Mouse (Mus musculus) intestine, embryonic 16.5 days (tissue): ENCODE measurements around the gene Fgfr2. TPM values are rescaled to one million over a fixed set of nuclear protein-coding genes. Genes with fewer than 3 reads are reported as not detected.

ENCODE experiments used
- ATAC-seq: fragments of 200-750 bp; cut with Nextera tagmentation; 2 replicates; pipeline ENCODE4 v1.8.0; 2017; ENCODE audit warnings: moderate TSS enrichment, moderate library complexity
- H3K27ac ChIP-seq: fragments of 300-500 bp; sonication (generic); 2 replicates; pipeline ENCODE4 v1.5.1; 2014; ENCODE audit warnings: mild to moderate bottlenecking, low read length
- H3K27me3 ChIP-seq: fragments of 300-500 bp; sonication (generic); replicated peaks from 2 replicates; pipeline ENCODE4 v1.6.1; 2014; ENCODE audit warnings: low read length, control low read depth, mixed read lengths; ENCODE audit not compliant: control insufficient read depth, insufficient read depth
- H3K36me3 ChIP-seq: fragments of 300-500 bp; sonication (generic); 2 replicates; pipeline ENCODE4 v1.6.1; 2014; ENCODE audit warnings: low read length, control low read depth; ENCODE audit not compliant: control insufficient read depth, insufficient read depth
- H3K4me1 ChIP-seq: fragments of 300-500 bp; sonication (generic); 2 replicates; pipeline ENCODE4 v1.6.1; 2014; ENCODE audit warnings: low read length, control low read depth, mixed read lengths; ENCODE audit not compliant: control insufficient read depth, insufficient read depth
- H3K4me2 ChIP-seq: fragments of 300-500 bp; sonication (generic); 2 replicates; pipeline ENCODE4 v1.6.1; 2014; ENCODE audit warnings: low read depth, low read length, control low read depth
- H3K4me3 ChIP-seq: fragments of 300-500 bp; sonication (generic); 2 replicates; pipeline ENCODE4 v1.5.1; 2014; ENCODE audit warnings: mild to moderate bottlenecking, low read length
- H3K9ac ChIP-seq: fragments of 300-500 bp; sonication (generic); 2 replicates; pipeline ENCODE4 v1.6.1; 2014; ENCODE audit warnings: low read depth, low read length
- H3K9me3 ChIP-seq: fragments of 300-500 bp; sonication (generic); 2 replicates; pipeline ENCODE4 v1.6.1; 2016; ENCODE audit warnings: low read length, control low read depth; ENCODE audit not compliant: control insufficient read depth
- WGBS: fragments of 180-500 bp; shearing (Covaris S2); extraction: QIAGEN DNeasy Blood & Tissue Kit; methylation state at CpG from one replicate; pipeline ENCODE4 v1.1.7; 2014; 5-methylcytosine and 5-hydroxymethylcytosine counted together
- polyA plus RNA-seq: library from polyadenylated mRNA; unstranded; fragments of >200 nt; fragmentation: Nextera tagmentation; extraction: Ambion mirVana; gene quantifications from 2 replicates; pipeline ENCODE4 v1.2.1, GENCODE M21; 2015

Gene Fgfr2
- polyA plus RNA-seq, 1 experiment from 2014 or later: 47.3 TPM

GRCm38 (mm10) chr7:131937611-131938010, 1185.5 kb downstream of the Fgfr2 start:
- H3K4me1 ChIP-seq: no peaks in the 10 kb centered on the region
- no peaks in the 10 kb centered on the region for H3K27me3 ChIP-seq
- H3K9ac ChIP-seq: no peak overlapping the region
- H3K36me3 ChIP-seq: no peaks in the 10 kb centered on the region
- H3K27ac ChIP-seq: no peak overlapping the region
- no peak for ATAC-seq
- no peak overlapping the region for H3K4me3 ChIP-seq
- H3K4me2 ChIP-seq: no peak overlapping the region
- H3K9me3 ChIP-seq: no peaks in the 10 kb centered on the region
- 80% methylated on average over 3 of the region's 3 CpGs for WGBS

GRCm38 (mm10) chr7:131927288-131928050, 1195.7 kb downstream of the Fgfr2 start:
- H3K4me1 ChIP-seq: no peaks in the 10 kb centered on the region

GRCm38 (mm10) chr7:131917384-131917783, 1205.8 kb downstream of the Fgfr2 start:
- H3K4me3 ChIP-seq: no peak overlapping the region
- H3K27ac ChIP-seq: no peak overlapping the region
- no peak overlapping the region for H3K4me2 ChIP-seq
- no peaks in the 10 kb centered on the region for H3K4me1 ChIP-seq
- ATAC-seq: no peak
- H3K9me3 ChIP-seq: no peaks in the 10 kb centered on the region
- no peak overlapping the region for H3K9ac ChIP-seq
- no peaks in the 10 kb centered on the region for H3K36me3 ChIP-seq
- no peaks in the 10 kb centered on the region for H3K27me3 ChIP-seq
- WGBS: 36% methylated on average over 7 of the region's 7 CpGs

More at GRCm38 (mm10) chr7:131927288-131928050, 1195.7 kb downstream of the Fgfr2 start:
- Histone ChIP-seq H3K9ac (no peak overlapping the region), H3K9me3 (no peaks in the 10 kb centered on the region), H3K27ac (no peak overlapping the region), H3K4me2 (no peak overlapping the region), H3K4me3 (no peak overlapping the region), H3K36me3 (no peaks in the 10 kb centered on the region), H3K27me3 (no peaks in the 10 kb centered on the region)
- 40% methylated on average over 9 of the region's 9 CpGs for WGBS
- no peak for ATAC-seq

- WGBS: 36% methylated on average over 4 of the region's 4 CpGs
- no peak for ATAC-seq
- no peaks in the 10 kb centered on the region for H3K27me3 ChIP-seq
- H3K4me3 ChIP-seq: no peak overlapping the region
- no peak overlapping the region for H3K27ac ChIP-seq
- H3K4me1 ChIP-seq: no peaks in the 10 kb centered on the region
- no peak overlapping the region for H3K9ac ChIP-seq
- H3K36me3 ChIP-seq: no peaks in the 10 kb centered on the region
- H3K4me2 ChIP-seq: no peak overlapping the region
- H3K9me3 ChIP-seq: no peaks in the 10 kb centered on the region
Observed at GRCm38 (mm10) chr7:131909611-131910010, 1213.5 kb downstream of the Fgfr2 start.

GRCm38 (mm10) chr7:131906499-131907190, 1216.5 kb downstream of the Fgfr2 start:
- Histone ChIP-seq H3K9ac (no peak overlapping the region), H3K27ac (no peak overlapping the region), H3K9me3 (no peaks in the 10 kb centered on the region), H3K4me1 (no peaks in the 10 kb centered on the region), H3K4me3 (no peak overlapping the region), H3K27me3 (no peaks in the 10 kb centered on the region), H3K36me3 (no peaks in the 10 kb centered on the region), H3K4me2 (no peak overlapping the region)
- 80% methylated on average over 10 of the region's 10 CpGs for WGBS
- ATAC-seq: no peak

GRCm38 (mm10) chr7:131899356-131899755, 1223.8 kb downstream of the Fgfr2 start:
- H3K4me1 ChIP-seq: no peaks in the 10 kb centered on the region
- H3K4me3 ChIP-seq: no peak overlapping the region
- no peaks in the 10 kb centered on the region; the same call in 1 of the 2 replicates for H3K27me3 ChIP-seq
- no peaks in the 10 kb centered on the region for H3K36me3 ChIP-seq
- H3K9ac ChIP-seq: no peak overlapping the region
- 0 out of 2 replicates have a peak, but pooled peaks cover 7% of the 10 kb centered on the region for H3K9me3 ChIP-seq
- no peak overlapping the region for H3K4me2 ChIP-seq
- WGBS: 5% methylated on average over 2 of the region's 2 CpGs
- no peak overlapping the region for H3K27ac ChIP-seq
- ATAC-seq: no peak

GRCm38 (mm10) chr7:131897282-131897681, 1225.9 kb downstream of the Fgfr2 start:
- WGBS: 15% methylated on average over 4 of the region's 4 CpGs
- H3K27ac ChIP-seq: no peak overlapping the region
- no peak overlapping the region for H3K4me3 ChIP-seq
- no peak overlapping the region for H3K9ac ChIP-seq
- no peaks in the 10 kb centered on the region for H3K36me3 ChIP-seq
- no peak overlapping the region for H3K4me2 ChIP-seq
- no peaks in the 10 kb centered on the region for H3K4me1 ChIP-seq
- ATAC-seq: no peak
- no peaks in the 10 kb centered on the region; the same call in 1 of the 2 replicates for H3K27me3 ChIP-seq
- 0 out of 2 replicates have a peak, but pooled peaks cover 7% of the 10 kb centered on the region for H3K9me3 ChIP-seq

GRCm38 (mm10) chr7:131882824-131883223, 1240.3 kb downstream of the Fgfr2 start:
- no peak overlapping the region for H3K4me3 ChIP-seq
- H3K36me3 ChIP-seq: no peaks in the 10 kb centered on the region
- H3K27me3 ChIP-seq: no peaks in the 10 kb centered on the region
- no peaks in the 10 kb centered on the region for H3K9me3 ChIP-seq
- no peak overlapping the region for H3K27ac ChIP-seq
- 63% methylated on average over 6 of the region's 6 CpGs for WGBS
- no peak overlapping the region for H3K4me2 ChIP-seq
- ATAC-seq: no peak
- H3K4me1 ChIP-seq: no peaks in the 10 kb centered on the region
- H3K9ac ChIP-seq: no peak overlapping the region

GRCm38 (mm10) chr7:131881876-131882615, 1241.1 kb downstream of the Fgfr2 start:
- no peaks in the 10 kb centered on the region for H3K27me3 ChIP-seq
- WGBS: 58% methylated on average over 5 of the region's 5 CpGs
- H3K36me3 ChIP-seq: no peaks in the 10 kb centered on the region
- no peaks in the 10 kb centered on the region for H3K9me3 ChIP-seq
- H3K4me1 ChIP-seq: no peaks in the 10 kb centered on the region
- H3K27ac ChIP-seq: no peak overlapping the region
- no peak overlapping the region for H3K4me3 ChIP-seq
- H3K9ac ChIP-seq: no peak overlapping the region
- no peak for ATAC-seq
- no peak overlapping the region for H3K4me2 ChIP-seq
